Mouse (Mus musculus) CD4-positive helper T cell, adult 2 months (primary cell): Measurements from ENCODE around the gene Olfr1264.

Experiments used
- DNase-seq: peaks from one replicate; pipeline ENCODE4 v3.0.0-alpha.2; 2012; ENCODE audit warnings: low read depth, missing footprints, low spot score

Olfr1264 gene

DNA sequence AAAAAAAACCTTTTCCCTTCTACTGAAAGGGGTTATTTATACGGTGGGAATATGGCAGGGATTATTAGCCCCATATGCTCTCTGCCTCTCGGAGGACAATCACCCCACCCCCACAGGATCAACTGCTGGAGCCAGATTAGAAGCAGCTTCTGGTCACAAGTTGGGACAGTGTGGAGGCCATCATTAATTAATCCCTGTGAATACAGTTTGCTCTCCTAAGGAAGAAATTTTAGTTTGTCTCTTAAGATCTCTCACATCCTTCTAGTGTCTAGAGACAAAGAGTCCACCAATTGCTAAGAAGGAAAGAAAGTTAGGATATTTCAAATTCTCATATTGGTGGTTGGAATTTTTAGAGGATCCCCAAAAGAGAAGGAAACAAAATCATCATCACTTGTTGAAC, at the start of gene Olfr1264:
Gene Olfr1264 (minus strand): TSS at position 101 of the 400 bp plus-strand sequence.
- DNase-seq, result no peak

DNA sequence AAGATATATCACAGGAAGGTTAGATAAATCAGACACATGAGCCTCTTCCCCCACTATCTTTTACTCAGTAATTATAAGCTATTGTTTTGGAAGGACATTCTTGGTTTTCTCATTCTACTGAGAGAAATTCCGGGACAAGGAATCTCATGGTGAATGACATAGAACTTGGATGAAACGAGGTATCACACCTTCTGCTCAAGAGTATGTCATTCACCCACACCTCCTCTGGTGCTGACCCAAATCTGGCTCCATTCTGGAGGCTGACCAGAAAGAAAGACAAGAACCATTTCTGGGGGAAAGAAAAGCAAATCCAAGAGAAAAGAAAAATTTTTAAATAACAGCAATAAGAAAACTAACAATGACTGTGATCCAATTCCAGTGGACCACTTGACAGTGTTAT, 44.7 kb upstream of the Olfr1264 start:
- DNase-seq, result no peak

DNA sequence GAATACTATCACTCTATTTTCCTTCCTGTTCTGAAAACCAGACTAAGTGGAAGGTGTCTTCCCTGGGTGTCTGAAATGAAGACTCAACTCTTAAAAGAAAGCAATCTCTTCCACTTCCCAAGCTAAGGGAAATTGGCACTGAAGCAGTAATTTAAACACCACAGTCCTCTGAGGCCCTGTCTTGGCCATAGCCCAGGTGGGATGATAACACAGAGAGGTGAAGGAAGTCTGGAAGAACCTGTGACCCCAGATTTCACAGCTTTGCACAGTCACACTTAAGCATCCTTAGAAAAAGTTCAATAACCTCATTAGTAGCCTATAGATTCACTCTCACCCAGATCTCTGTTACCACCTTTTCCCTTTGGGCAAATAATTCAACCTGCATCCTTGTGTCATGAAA, 38.1 kb upstream of the Olfr1264 start, which contains the start of gene Olfr140:
Gene Olfr140 (minus strand): TSS at position 101 of the 400 bp plus-strand sequence.
- DNase-seq, result no peak

DNA sequence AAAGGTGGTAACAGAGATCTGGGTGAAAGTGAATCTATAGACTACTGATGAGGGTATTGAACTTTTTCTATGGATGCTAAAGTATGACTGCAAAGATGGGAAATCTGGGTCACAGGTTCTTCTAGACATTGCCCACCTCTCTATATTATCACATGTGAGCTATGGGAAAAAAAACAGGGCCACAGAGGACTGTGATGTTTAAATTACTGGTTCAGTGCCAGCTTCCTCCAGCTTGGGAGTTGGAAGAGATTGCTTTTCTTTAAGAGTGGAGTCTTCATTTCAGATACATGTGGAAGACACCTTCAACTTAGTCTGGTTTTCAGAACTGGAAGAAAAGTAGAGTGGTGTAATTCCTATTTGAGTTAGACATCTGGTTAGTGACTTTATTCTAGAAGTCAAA, 9.7 kb upstream of the Olfr1264 start, which contains the start of gene Olfr1265:
Gene Olfr1265 (plus strand): TSS at position 301 of the 400 bp plus-strand sequence.
- no peak for DNase-seq

DNA sequence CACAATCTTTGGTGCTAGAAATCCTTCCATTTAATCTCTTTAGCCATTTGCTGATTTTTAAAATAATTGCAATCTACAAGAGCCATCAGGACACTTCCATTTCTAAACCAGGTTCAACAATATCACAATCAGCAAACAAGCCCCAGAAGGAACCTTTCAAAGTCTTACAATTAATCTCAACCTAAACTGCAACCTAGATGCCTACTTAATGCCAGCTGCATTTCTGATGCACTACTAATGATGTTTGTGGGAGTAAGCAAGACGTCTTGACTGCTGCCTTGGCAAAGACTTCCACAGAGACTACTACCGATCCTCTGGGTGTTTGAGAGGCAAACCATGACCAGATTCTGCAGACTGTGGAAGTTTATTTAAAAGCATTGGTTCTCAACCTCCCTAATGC, 13.5 kb downstream of the Olfr1264 start, which contains the start of gene Olfr1263:
Gene Olfr1263 (plus strand): TSS at position 301 of the 400 bp plus-strand sequence.
- DNase-seq, result no peak

DNA sequence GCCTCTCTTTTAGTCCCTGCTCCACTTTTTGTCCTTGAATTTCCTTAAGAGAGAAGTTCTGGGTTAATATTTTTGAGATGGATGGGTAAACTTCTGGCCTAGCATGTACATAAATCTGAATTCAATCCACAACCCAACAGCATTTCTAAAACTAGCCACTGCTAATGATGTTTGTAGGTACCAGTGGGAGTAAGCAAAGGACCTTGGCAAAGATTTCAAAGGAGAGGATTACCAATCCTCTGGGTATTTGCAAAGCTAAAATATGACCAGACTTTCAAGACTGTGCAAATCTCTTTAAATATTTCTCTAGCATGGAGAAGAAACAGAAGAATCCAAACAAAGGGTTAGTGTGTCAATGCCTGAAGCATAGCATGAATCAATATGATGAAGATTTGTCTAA, 25.5 kb downstream of the Olfr1264 start, which contains the start of gene Olfr1262:
Gene Olfr1262 (plus strand): TSS at position 301 of the 400 bp plus-strand sequence.
- no peak for DNase-seq

DNA sequence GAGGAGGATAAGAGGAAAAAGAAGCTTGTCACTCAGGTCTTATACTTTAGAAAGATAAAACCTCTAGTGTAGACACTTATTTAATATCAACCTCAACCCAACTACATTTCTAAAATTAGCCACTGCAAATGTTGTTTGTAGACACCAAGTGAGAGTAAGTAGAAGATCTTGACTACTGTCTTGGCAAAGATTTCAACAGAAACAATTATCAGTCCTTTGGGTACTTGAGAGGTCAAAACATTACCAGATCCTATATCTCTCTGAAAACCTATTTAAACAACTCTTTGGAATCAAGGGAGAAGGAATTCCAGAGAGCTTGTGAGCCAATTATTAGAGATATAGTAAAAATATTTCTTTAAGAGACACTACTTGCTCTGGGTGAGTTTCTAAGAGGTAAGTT, 34.5 kb downstream of the Olfr1264 start, which contains the start of gene Olfr1261:
Gene Olfr1261 (plus strand): TSS at position 301 of the 400 bp plus-strand sequence.
- DNase-seq, result no peak

DNA sequence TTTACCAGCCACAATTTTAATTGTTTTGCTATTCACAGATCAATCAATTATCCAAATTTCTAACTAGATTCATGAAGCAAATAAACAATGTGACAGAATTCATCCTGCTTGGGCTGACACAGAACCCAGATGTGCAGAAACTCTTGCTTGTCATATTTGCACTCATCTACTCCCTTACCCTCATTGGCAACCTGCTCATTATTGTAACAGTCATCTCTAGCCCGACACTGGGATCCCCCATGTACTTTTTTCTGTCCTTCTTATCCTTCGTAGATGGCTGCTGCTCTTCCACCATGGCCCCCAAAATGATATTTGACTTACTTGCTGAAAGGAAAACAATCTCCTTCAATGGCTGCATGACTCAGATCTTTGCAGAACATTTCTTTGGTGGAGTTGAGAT, 47.7 kb downstream of the Olfr1264 start:
- DNase-seq, result no peak

DNA sequence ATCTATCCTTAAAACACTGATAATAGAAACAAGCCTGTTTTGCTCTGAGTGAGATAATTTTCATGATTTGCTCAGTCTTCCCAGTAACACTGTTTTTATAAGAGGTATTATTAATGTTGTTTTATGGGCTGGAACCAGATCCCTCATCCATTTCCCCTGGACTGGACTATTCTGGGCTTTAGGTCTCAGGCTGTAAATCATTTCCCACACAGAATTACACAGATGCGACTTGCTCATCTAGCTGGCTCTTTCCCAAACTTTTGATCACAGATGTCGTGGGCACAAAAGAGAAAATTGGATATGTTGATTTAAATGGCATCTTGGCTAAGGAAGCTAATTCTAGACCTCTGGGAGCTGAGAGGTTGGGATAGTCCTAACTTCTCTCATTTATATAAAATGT, 51.2 kb downstream of the Olfr1264 start, which contains the start of gene Olfr1260:
Gene Olfr1260 (plus strand): TSS at position 157 of the 400 bp plus-strand sequence.
- DNase-seq, result no peak
